Mouse (Mus musculus) hindbrain, embryonic 16.5 days (tissue): Measurements from ENCODE around the gene Hspa8. TPM values are rescaled to one million over a fixed set of nuclear protein-coding genes. Genes with fewer than 3 reads are reported as not detected.
"Not testable (repeated sequence)": the region's sequence is repeated elsewhere in the genome, so short reads cannot be mapped to it uniquely, and the experiment has no call there.

Experiments
- ATAC-seq: fragments of 200-750 bp; cut with Nextera tagmentation; 2 replicates; pipeline ENCODE4 v1.8.0; 2017; ENCODE audit warnings: moderate TSS enrichment, moderate library complexity
- H3K27ac ChIP-seq: fragments of 300-500 bp; sonication (generic); 2 replicates; pipeline ENCODE4 v1.5.1; 2014; ENCODE audit warnings: low read depth, mild to moderate bottlenecking, control low read depth, low read length, moderate library complexity
- H3K27me3 ChIP-seq: fragments of 300-500 bp; sonication (generic); replicated peaks from 2 replicates; pipeline ENCODE4 v1.6.1; 2014; ENCODE audit warnings: low read length; ENCODE audit not compliant: control insufficient read depth, insufficient read depth
- H3K36me3 ChIP-seq: fragments of 300-500 bp; sonication (generic); 2 replicates; pipeline ENCODE4 v1.6.1; 2014; ENCODE audit warnings: mild to moderate bottlenecking, low read length, moderate library complexity, mixed read lengths; ENCODE audit not compliant: control insufficient read depth, insufficient read depth
- H3K4me1 ChIP-seq: fragments of 300-500 bp; sonication (generic); 2 replicates; pipeline ENCODE4 v1.6.1; 2014; ENCODE audit warnings: low read depth, low read length; ENCODE audit not compliant: control insufficient read depth, insufficient read depth
- H3K4me2 ChIP-seq: fragments of 300-500 bp; sonication (generic); 2 replicates; pipeline ENCODE4 v1.6.1; 2014; ENCODE audit warnings: mild to moderate bottlenecking, low read length, control low read depth, moderate library complexity
- H3K4me3 ChIP-seq: fragments of 300-500 bp; sonication (generic); 2 replicates; pipeline ENCODE4 v1.5.1; 2014; ENCODE audit warnings: mild to moderate bottlenecking, low read length, control low read depth, moderate library complexity
- H3K9ac ChIP-seq: fragments of 300-500 bp; sonication (generic); 2 replicates; pipeline ENCODE4 v1.6.1; 2014; ENCODE audit warnings: low read depth, mild to moderate bottlenecking, control low read depth, low read length, moderate library complexity
- H3K9me3 ChIP-seq: fragments of 300-500 bp; sonication (generic); 2 replicates; pipeline ENCODE4 v1.6.1; 2014; ENCODE audit warnings: mild to moderate bottlenecking, low read length, moderate library complexity; ENCODE audit not compliant: control insufficient read depth
- WGBS: fragments of 180-500 bp; shearing (Covaris S2); extraction: QIAGEN DNeasy Blood & Tissue Kit; methylation state at CpG from one replicate; pipeline ENCODE4 v1.1.7; 2014; 5-methylcytosine and 5-hydroxymethylcytosine counted together
- polyA plus RNA-seq: library from polyadenylated mRNA; unstranded; fragments of >200 nt; fragmentation: Nextera tagmentation; extraction: Ambion mirVana; gene quantifications from 2 replicates; pipeline ENCODE4 v1.2.1, GENCODE M21; 2015

Hspa8 gene
- polyA plus RNA-seq, 1 experiment from 2014 or later, result 3,309 TPM

GRCm38 (mm10) chr9:40804576-40804975, 3.8 kb downstream of the Hspa8 start:
- H3K4me1 ChIP-seq, result peaks cover 51% of the 10 kb centered on the region
- H3K36me3 ChIP-seq, ATAC-seq, H3K27ac ChIP-seq, H3K4me3 ChIP-seq, H3K9me3 ChIP-seq, H3K9ac ChIP-seq, H3K27me3 ChIP-seq: not testable (repeated sequence)
- peak overlapping the region; percentile 16; the same call in 1 of the 2 replicates for H3K4me2 ChIP-seq
- WGBS, result 57% methylated on average over 3 of the region's 3 CpGs

- H3K9ac ChIP-seq, result no peak overlapping the region
These were observed 4.5 kb downstream of the Hspa8 start for GRCm38 (mm10) chr9:40805263-40805662.

DNA sequence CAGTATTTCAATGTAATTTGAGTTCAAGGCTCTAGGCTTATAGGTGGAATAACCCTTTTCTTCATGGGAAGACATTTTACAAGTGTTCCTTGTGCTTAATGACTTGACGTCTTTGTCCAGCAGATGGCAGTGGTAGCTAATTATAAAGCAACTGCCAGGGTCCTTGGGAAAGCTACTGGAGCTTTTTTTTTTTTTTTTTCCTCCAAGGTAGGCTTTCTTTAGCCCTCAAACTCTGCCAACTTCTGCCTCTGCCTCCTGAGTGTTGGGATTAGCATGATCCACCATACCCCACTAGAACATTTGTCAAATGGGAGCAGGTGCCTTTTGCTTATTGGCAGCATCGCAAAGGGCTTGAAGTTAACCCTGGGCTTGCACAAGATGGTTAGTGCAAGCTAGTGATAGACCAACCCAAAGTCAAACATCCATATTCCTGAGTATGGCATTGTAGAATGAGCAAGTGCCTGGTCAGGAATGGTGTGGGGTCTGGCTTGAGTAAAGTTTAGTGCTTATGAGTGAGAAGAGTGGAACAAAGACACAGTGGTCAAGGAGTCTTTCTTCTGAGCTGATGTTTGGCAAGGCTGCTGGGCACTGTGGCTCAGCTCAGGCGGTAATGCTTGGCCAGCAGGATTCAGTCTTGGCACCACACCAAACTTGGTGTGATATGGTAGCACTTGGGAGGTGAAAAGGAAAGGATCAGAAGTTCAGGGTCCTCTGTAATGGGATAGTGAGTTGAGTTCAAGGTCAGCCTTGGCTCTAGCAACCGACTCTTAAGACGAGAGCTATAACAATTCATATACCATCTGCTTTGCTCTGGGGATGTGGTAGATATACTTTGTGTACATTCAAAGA, 5.9 kb downstream of the Hspa8 start:
- H3K4me1 ChIP-seq, result peaks cover 51% of the 10 kb centered on the region
- peak; percentile 55 for ATAC-seq
- peak overlapping the region; percentile 67; the same call in 1 of the 2 replicates for H3K27ac ChIP-seq
- no peak overlapping the region for H3K9ac ChIP-seq
- H3K9me3 ChIP-seq, result no peaks in the 10 kb centered on the region
- no peaks in the 10 kb centered on the region for H3K27me3 ChIP-seq
- no peak overlapping the region for H3K4me2 ChIP-seq
- peaks cover 7% of the 10 kb centered on the region; the same call in 1 of the 2 replicates for H3K36me3 ChIP-seq
- H3K4me3 ChIP-seq, result no peak overlapping the region
- 23% methylated on average over 5 of the region's 5 CpGs for WGBS

More at GRCm38 (mm10) chr9:40805263-40805662, 4.5 kb downstream of the Hspa8 start:
- H3K4me1 ChIP-seq, result peaks cover 51% of the 10 kb centered on the region
- ATAC-seq, result no peak
- H3K27ac ChIP-seq, result no peak overlapping the region
- no peaks in the 10 kb centered on the region for H3K27me3 ChIP-seq
- no peaks in the 10 kb centered on the region for H3K9me3 ChIP-seq
- peak overlapping the region; percentile 39 for H3K4me2 ChIP-seq
- no peak overlapping the region for H3K4me3 ChIP-seq
- WGBS, result 29% methylated on average over 2 of the region's 2 CpGs
- peaks cover 7% of the 10 kb centered on the region; the same call in 1 of the 2 replicates for H3K36me3 ChIP-seq

DNA sequence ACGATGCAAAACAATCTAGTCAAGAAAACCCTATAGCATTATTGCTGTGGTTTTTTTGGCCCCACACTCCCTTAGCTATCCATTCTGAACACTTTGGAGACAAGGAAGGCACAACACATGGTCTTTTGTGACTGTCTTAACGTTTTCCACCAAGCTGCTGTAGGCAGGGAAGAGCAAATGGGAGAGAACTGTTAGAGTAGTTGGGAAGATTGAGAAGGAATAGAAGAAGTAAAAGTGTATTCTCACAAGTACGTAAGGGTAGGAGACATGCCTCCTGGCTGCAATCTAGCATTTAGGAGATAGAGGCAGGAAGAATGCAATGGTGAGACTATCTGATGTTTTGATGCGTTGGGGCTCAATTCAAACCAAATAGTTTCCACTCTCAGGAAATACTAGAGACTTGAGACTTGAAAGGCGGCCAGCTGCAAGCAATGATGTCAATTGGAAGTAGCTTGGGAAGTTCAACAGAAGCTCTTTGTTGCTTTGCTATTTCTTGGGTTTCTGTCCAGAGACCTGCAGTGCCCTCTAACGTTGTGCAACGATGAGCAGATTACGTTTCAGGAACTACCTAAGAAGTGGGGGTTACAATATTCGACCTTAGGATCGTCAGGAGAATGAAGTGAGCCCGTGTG, 6.6 kb downstream of the Hspa8 start:
- ATAC-seq, result no peak
- Histone ChIP-seq H3K27me3 (no peaks in the 10 kb centered on the region), H3K4me2 (no peak overlapping the region), H3K4me1 (peaks cover 51% of the 10 kb centered on the region), H3K4me3 (no peak overlapping the region), H3K27ac (peak overlapping the region; percentile 36; the same call in 1 of the 2 replicates), H3K36me3 (peaks cover 7% of the 10 kb centered on the region; the same call in 1 of the 2 replicates), H3K9ac (no peak overlapping the region), H3K9me3 (no peaks in the 10 kb centered on the region)
- 21% methylated on average over 11 of the region's 11 CpGs for WGBS

- Histone ChIP-seq H3K4me2 (no peak overlapping the region), H3K27me3 (no peaks in the 10 kb centered on the region), H3K27ac (peak overlapping the region; percentile 55), H3K36me3 (peaks cover 7% of the 10 kb centered on the region; the same call in 1 of the 2 replicates), H3K9ac (peak overlapping the region; percentile 9; the same call in 1 of the 2 replicates), H3K4me1 (peaks cover 51% of the 10 kb centered on the region), H3K9me3 (no peaks in the 10 kb centered on the region), H3K4me3 (no peak overlapping the region)
- 10% methylated on average over 16 of the region's 16 CpGs for WGBS
- peak; percentile 14; the same call in 1 of the 2 replicates for ATAC-seq
These were observed 7.5 kb downstream of the Hspa8 start for GRCm38 (mm10) chr9:40808061-40808906.

DNA sequence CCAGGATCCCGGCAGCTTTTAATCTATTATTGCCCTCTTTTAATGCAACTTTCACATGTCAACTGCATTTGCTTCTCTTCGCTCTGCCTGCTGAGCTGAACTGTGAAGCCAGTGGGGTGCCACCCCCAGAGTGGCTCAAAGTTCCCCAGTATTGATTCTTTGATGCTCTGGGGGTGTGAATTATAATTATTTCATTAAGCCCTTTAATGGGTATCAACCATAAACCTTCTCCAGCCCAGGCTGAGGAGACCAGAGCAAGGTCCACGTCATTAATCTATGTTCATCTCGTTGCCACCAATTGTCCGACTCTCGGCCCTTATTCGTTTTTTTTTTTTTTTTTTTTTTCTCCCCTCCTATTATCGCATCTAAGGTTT, 8.1 kb downstream of the Hspa8 start:
- no peak overlapping the region for H3K4me2 ChIP-seq
- H3K36me3 ChIP-seq, result peaks cover 7% of the 10 kb centered on the region; the same call in 1 of the 2 replicates
- 0 out of 2 replicates have a peak, but pooled peaks have one; percentile 5 for ATAC-seq
- peak overlapping the region; percentile 9; the same call in 1 of the 2 replicates for H3K9ac ChIP-seq
- no peak overlapping the region for H3K4me3 ChIP-seq
- no peaks in the 10 kb centered on the region for H3K27me3 ChIP-seq
- H3K9me3 ChIP-seq, result no peaks in the 10 kb centered on the region
- peaks cover 45% of the 10 kb centered on the region for H3K4me1 ChIP-seq
- H3K27ac ChIP-seq, result peak overlapping the region; percentile 55
- 38% methylated on average over 7 of the region's 8 CpGs for WGBS

DNA sequence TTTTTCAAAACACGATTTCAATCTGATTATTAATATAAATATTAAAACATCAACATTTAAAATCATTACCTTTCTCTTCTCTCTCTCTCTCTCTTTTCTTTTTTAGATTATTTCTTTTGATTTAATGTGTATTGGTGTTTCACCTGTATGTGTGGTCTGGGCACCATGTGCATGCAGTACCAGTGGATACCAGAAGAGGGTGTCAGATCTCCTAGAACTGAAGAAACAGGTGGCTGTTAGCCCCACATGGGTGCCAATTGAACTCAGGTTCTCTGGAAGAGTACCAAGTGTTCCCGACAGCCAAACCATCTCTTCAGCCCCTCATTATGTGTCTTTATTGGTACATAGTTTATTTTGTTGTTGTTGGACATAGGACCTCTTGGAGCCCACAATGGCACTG, 11.1 kb downstream of the Hspa8 start:
- no peak overlapping the region for H3K4me2 ChIP-seq
- H3K27ac ChIP-seq, result no peak overlapping the region
- H3K9ac ChIP-seq, result no peak overlapping the region
- H3K9me3 ChIP-seq, result no peaks in the 10 kb centered on the region
- ATAC-seq, result no peak
- WGBS, result 58% methylated on average over 2 of the region's 2 CpGs
- no peaks in the 10 kb centered on the region; the same call in 1 of the 2 replicates for H3K36me3 ChIP-seq
- H3K27me3 ChIP-seq, result no peaks in the 10 kb centered on the region
- H3K4me3 ChIP-seq, result no peak overlapping the region
- peaks cover 19% of the 10 kb centered on the region for H3K4me1 ChIP-seq

DNA sequence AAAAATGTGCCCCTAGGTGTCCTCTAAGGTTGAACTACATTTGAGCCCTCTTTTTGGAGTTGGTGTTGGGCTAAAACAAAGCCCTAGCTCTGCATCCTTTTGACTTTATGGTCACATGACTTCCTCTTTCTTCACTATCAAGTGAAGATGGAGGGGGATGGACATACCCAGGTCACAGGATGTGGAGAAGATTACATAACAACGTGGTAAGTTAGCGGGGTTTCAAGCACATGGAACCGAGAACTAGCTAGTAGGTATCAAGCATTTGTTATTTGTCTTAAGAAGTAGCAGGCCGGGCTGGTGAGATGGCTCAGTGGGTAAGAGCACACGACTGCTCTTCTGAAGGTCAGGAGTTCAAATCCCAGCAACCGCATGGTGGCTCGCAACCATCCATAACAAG, 13.3 kb downstream of the Hspa8 start:
- ATAC-seq, result no peak
- no peak overlapping the region for H3K4me2 ChIP-seq
- H3K27ac ChIP-seq, result no peak overlapping the region
- H3K9ac ChIP-seq, result no peak overlapping the region
- H3K4me3 ChIP-seq, result no peak overlapping the region
- no peaks in the 10 kb centered on the region for H3K27me3 ChIP-seq
- no peaks in the 10 kb centered on the region for H3K9me3 ChIP-seq
- WGBS, result 91% methylated on average over 7 of the region's 7 CpGs
- H3K36me3 ChIP-seq, result no peaks in the 10 kb centered on the region; the same call in 1 of the 2 replicates
- peaks cover 2% of the 10 kb centered on the region for H3K4me1 ChIP-seq
